Mouse (Mus musculus): ENCODE measurements around the gene Hsf5. TPM values are rescaled to one million over a fixed set of nuclear protein-coding genes. Genes with fewer than 3 reads are reported as not detected.

Gene Hsf5
- polyA plus RNA-seq, 2 experiments = 0.02 TPM; not detected in 1

GRCm38 (mm10) chr11:87579713-87580112 is 37.3 kb upstream of the Hsf5 start:
- H3K9ac ChIP-seq (replicated peaks) = no peak overlapping the region
- no peaks in the 10 kb centered on the region for H3K27me3 ChIP-seq (ENCODE audit: control insufficient read depth, insufficient read depth, low read length)
- ATAC-seq (ENCODE audit: insufficient read depth) (no peak), DNase-seq (ENCODE audit: low read depth in 3 of 3, low spot score in 3 of 3) (no peak)
- 51% methylated on average over 1 of the region's 1 CpGs for WGBS (ENCODE audit: insufficient replicate concordance)
- H3K4me2 ChIP-seq (ENCODE audit: low read depth) = peak overlapping the region; percentile 88
- H3K4me3 ChIP-seq (ENCODE audit: insufficient read depth in 1 of 2, low read depth in 2 of 2, low read length in 2 of 2) = no peak overlapping the region
- no peak overlapping the region for H3K27ac ChIP-seq
- no peaks in the 10 kb centered on the region for H3K36me3 ChIP-seq (replicated peaks; ENCODE audit: control insufficient read depth, insufficient read depth, low read depth)
- no peaks in the 10 kb centered on the region for H3K9me3 ChIP-seq (ENCODE audit: control insufficient read depth, low read length)
- peaks cover 7 to 14% of the 10 kb centered on the region in 2 experiments; a peak in 3 of 4 replicates for H3K4me1 ChIP-seq (replicated peaks; ENCODE audit: control insufficient read depth in 2 of 2, insufficient read depth in 2 of 2, low read length in 1 of 2)
- TF ChIP-seq CTCF (IDR thresholded peaks at IDR 0.05; ENCODE audit: low read depth) (no peak), EP300 (IDR thresholded peaks at IDR 0.05; ENCODE audit: low read depth) (no peak)

- Histone ChIP-seq H3K27me3 (ENCODE audit: control insufficient read depth, insufficient read depth, low read length) (no peaks in the 10 kb centered on the region), H3K9me3 (ENCODE audit: control insufficient read depth, low read length) (no peaks in the 10 kb centered on the region), H3K36me3 (replicated peaks; ENCODE audit: control insufficient read depth, insufficient read depth, low read depth) (no peaks in the 10 kb centered on the region), H3K27ac (no peak overlapping the region), H3K4me2 (ENCODE audit: low read depth) (no peak overlapping the region), H3K9ac (replicated peaks) (no peak overlapping the region), H3K4me1 (replicated peaks; ENCODE audit: control insufficient read depth in 2 of 2, insufficient read depth in 2 of 2, low read length in 1 of 2) (peaks cover 7 to 16% of the 10 kb centered on the region in 2 experiments; a peak in 3 of 4 replicates), H3K4me3 (ENCODE audit: insufficient read depth in 1 of 2, low read depth in 2 of 2, low read length in 2 of 2) (no peak overlapping the region)
- no peak for DNase-seq (ENCODE audit: low read depth in 3 of 3, low spot score in 3 of 3)
- WGBS (ENCODE audit: insufficient replicate concordance) = 60% methylated on average over 10 of the region's 10 CpGs
- TF ChIP-seq EP300 (IDR thresholded peaks at IDR 0.05; ENCODE audit: low read depth) (no peak), CTCF (IDR thresholded peaks at IDR 0.05; ENCODE audit: low read depth) (no peak)
- no peak for ATAC-seq (ENCODE audit: insufficient read depth)
Measured at GRCm38 (mm10) chr11:87580543-87581085, 36.4 kb upstream of the Hsf5 start.

GRCm38 (mm10) chr11:87581161-87581865 is 35.7 kb upstream of the Hsf5 start:
- DNase-seq (ENCODE audit: low read depth in 3 of 3, low spot score in 3 of 3) (no peak), ATAC-seq (ENCODE audit: insufficient read depth) (no peak)
- no peak overlapping the region for H3K27ac ChIP-seq
- H3K27me3 ChIP-seq (ENCODE audit: control insufficient read depth, insufficient read depth, low read length) = no peaks in the 10 kb centered on the region
- WGBS (ENCODE audit: insufficient replicate concordance) = 75% methylated on average over 12 of the region's 12 CpGs
- no peak overlapping the region for H3K4me2 ChIP-seq (ENCODE audit: low read depth)
- no peaks in the 10 kb centered on the region for H3K36me3 ChIP-seq (replicated peaks; ENCODE audit: control insufficient read depth, insufficient read depth, low read depth)
- no peak overlapping the region for H3K4me3 ChIP-seq (ENCODE audit: insufficient read depth in 1 of 2, low read depth in 2 of 2, low read length in 2 of 2)
- TF ChIP-seq CTCF (IDR thresholded peaks at IDR 0.05; ENCODE audit: low read depth) = no peak
- H3K9ac ChIP-seq (replicated peaks) = no peak overlapping the region
- H3K9me3 ChIP-seq (ENCODE audit: control insufficient read depth, low read length) = no peaks in the 10 kb centered on the region
- peaks cover 7 to 16% of the 10 kb centered on the region in 2 experiments; a peak in 3 of 4 replicates for H3K4me1 ChIP-seq (replicated peaks; ENCODE audit: control insufficient read depth in 2 of 2, insufficient read depth in 2 of 2, low read length in 1 of 2)

- no peak overlapping the region for H3K4me3 ChIP-seq (ENCODE audit: insufficient read depth in 1 of 2, low read depth in 2 of 2, low read length in 2 of 2)
- no peak for TF ChIP-seq CTCF (IDR thresholded peaks at IDR 0.05; ENCODE audit: low read depth)
- no peak for TF ChIP-seq EP300 (IDR thresholded peaks at IDR 0.05; ENCODE audit: low read depth)
- H3K27me3 ChIP-seq (ENCODE audit: control insufficient read depth, insufficient read depth, low read length) = no peaks in the 10 kb centered on the region
- no peaks in the 10 kb centered on the region for H3K36me3 ChIP-seq (replicated peaks; ENCODE audit: control insufficient read depth, insufficient read depth, low read depth)
- 65% methylated on average over 8 of the region's 8 CpGs for WGBS (ENCODE audit: insufficient replicate concordance)
- DNase-seq (ENCODE audit: low read depth in 3 of 3, low spot score in 3 of 3) (no peak), ATAC-seq (ENCODE audit: insufficient read depth) (no peak)
- no peak overlapping the region for H3K27ac ChIP-seq
- peaks cover 7 to 16% of the 10 kb centered on the region in 2 experiments; a peak in 3 of 4 replicates for H3K4me1 ChIP-seq (replicated peaks; ENCODE audit: control insufficient read depth in 2 of 2, insufficient read depth in 2 of 2, low read length in 1 of 2)
- H3K4me2 ChIP-seq (ENCODE audit: low read depth) = no peak overlapping the region
- H3K9me3 ChIP-seq (ENCODE audit: control insufficient read depth, low read length) = no peaks in the 10 kb centered on the region
- H3K9ac ChIP-seq (replicated peaks) = no peak overlapping the region
Measured at GRCm38 (mm10) chr11:87581933-87582710, 34.8 kb upstream of the Hsf5 start.

Measured in liver, embryonic 14.5 days (tissue).